Mouse (Mus musculus): Measurements from ENCODE around the gene Exoc3l2. TPM values are rescaled to one million over a fixed set of nuclear protein-coding genes. Genes with fewer than 3 reads are reported as not detected.

The Exoc3l2 gene
- polyA plus RNA-seq, 1 experiment, result 41.6 TPM

DNA sequence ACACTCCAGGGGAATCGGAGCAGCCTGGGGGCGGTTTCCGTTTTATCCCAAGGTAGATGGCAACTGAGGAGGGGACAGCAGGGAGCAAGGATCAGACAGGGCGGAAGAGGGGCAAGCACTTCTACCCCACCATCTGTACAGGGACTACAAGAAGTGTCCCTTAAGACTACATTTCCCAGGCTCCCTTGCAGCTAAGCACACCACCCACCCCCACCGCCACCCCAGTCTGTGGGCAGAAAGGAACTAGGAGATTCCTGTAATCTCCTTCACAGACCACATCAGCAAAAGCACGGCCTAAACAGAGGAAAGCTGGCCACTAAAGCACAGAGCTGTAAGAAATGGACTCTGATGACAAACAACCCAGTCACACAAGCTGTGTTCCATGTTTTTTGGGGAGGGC is 36.8 kb upstream of the Exoc3l2 start:
- H3K27ac ChIP-seq (ENCODE audit: insufficient read depth, low read depth, low read length), result no peak overlapping the region
- no peaks in the 10 kb centered on the region; the same call in none of the 2 replicates for H3K36me3 ChIP-seq (ENCODE audit: control insufficient read depth, insufficient read depth, low read length)
- TF ChIP-seq CTCF (conservative IDR thresholded peaks at IDR 0.05; ENCODE audit: insufficient read depth, insufficient read length, low read depth, low read length), result no peak
- TF ChIP-seq POLR2A (IDR thresholded peaks at IDR 0.05; ENCODE audit: low read depth, low read length), result no peak
- H3K4me1 ChIP-seq (ENCODE audit: control insufficient read depth, insufficient read depth, low read length), result no peaks in the 10 kb centered on the region
- no peak for DNase-seq
- 86% methylated on average over 6 of the region's 6 CpGs for WGBS
- no peak overlapping the region for H3K4me3 ChIP-seq (ENCODE audit: insufficient read depth, low read depth, low read length)
- H3K27me3 ChIP-seq (replicated peaks; ENCODE audit: control insufficient read depth, insufficient read depth, low read length), result no peaks in the 10 kb centered on the region

DNA sequence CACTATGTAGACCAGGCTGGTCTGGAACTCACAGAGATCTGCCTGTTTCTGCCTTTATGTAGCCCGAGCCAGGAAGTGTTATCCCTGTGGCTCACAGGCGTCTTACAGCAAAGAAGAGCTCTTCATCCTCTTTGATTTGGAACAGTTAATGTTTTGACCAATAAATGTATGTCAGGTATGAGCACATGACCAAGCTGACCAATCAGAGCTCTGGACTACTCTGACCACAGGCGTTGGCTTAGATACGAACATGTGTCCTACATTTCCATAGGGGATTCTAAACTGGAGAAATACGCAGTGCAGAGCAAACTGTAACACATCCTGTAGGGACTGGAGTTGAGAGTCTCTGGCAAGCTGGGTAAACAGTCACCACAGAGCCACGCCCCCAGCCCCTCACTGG is 36.2 kb upstream of the Exoc3l2 start:
- 92% methylated on average over 6 of the region's 6 CpGs for WGBS
- no peak for TF ChIP-seq CTCF (conservative IDR thresholded peaks at IDR 0.05; ENCODE audit: insufficient read depth, insufficient read length, low read depth, low read length)
- TF ChIP-seq POLR2A (IDR thresholded peaks at IDR 0.05; ENCODE audit: low read depth, low read length), result no peak
- no peaks in the 10 kb centered on the region for H3K4me1 ChIP-seq (ENCODE audit: control insufficient read depth, insufficient read depth, low read length)
- no peaks in the 10 kb centered on the region for H3K27me3 ChIP-seq (replicated peaks; ENCODE audit: control insufficient read depth, insufficient read depth, low read length)
- H3K36me3 ChIP-seq (ENCODE audit: control insufficient read depth, insufficient read depth, low read length), result peaks cover 2% of the 10 kb centered on the region
- no peak overlapping the region for H3K4me3 ChIP-seq (ENCODE audit: insufficient read depth, low read depth, low read length)
- no peak for DNase-seq
- no peak overlapping the region for H3K27ac ChIP-seq (ENCODE audit: insufficient read depth, low read depth, low read length)

DNA sequence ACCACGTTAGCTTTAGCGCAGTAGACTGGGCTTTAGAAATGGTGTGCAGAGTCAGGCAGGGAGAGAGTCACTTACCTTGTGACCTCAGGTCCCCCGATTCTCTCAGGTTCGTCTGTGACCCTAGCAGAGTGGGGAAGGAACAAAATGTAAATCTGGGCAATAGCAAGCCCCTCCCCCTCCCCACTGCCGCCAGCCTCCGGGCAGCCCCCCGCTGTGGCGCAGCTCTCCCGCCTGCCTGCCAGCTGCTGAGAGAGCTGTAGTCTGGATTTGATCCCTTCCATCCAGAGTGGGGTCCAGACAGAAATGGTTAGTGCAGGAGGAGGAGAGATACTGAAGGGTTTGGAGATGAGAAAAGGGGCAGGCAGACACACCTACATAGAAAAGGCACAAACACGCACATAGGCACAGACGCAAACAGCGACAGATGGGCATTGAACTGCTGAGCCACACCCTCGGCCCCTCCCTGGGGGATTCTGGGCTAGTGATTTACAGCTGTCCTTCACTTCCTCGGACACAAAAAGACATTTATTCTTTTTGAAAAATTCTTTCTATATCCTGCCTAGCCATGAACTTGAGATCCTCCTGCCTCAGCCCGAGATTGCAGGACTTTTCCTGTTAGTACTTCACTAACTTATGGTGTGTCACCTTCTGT is 35.0 kb upstream of the Exoc3l2 start:
- Histone ChIP-seq H3K4me3 (ENCODE audit: insufficient read depth, low read depth, low read length) (no peak overlapping the region), H3K27ac (ENCODE audit: insufficient read depth, low read depth, low read length) (no peak overlapping the region), H3K4me1 (ENCODE audit: control insufficient read depth, insufficient read depth, low read length) (no peaks in the 10 kb centered on the region), H3K36me3 (ENCODE audit: control insufficient read depth, insufficient read depth, low read length) (peaks cover 4% of the 10 kb centered on the region), H3K27me3 (replicated peaks; ENCODE audit: control insufficient read depth, insufficient read depth, low read length) (no peaks in the 10 kb centered on the region)
- TF ChIP-seq POLR2A (IDR thresholded peaks at IDR 0.05; ENCODE audit: low read depth, low read length) (no peak), CTCF (conservative IDR thresholded peaks at IDR 0.05; ENCODE audit: insufficient read depth, insufficient read length, low read depth, low read length) (no peak)
- 79% methylated on average over 15 of the region's 15 CpGs for WGBS
- DNase-seq, result no peak

DNA sequence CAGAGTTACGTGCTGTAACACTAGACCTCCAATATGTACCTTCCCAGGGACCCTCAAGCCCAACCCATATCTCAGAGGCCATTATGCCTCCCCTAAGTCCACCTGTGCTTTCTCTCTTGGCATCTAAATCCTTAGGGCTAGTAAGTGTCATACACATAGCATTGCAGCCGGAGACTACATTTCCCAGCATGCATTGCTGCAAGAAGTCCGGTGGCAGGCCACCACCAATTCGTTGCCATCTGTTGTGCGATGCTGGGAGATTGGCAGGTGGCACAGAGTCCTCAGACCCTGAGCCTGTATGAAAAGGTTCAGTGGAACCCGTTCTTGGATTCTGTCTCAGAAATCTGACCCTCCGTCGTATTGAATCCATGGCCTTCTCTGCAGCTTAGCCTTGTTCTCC is 33.4 kb upstream of the Exoc3l2 start:
- 74% methylated on average over 8 of the region's 8 CpGs for WGBS
- TF ChIP-seq CTCF (conservative IDR thresholded peaks at IDR 0.05; ENCODE audit: insufficient read depth, insufficient read length, low read depth, low read length), result no peak
- TF ChIP-seq POLR2A (IDR thresholded peaks at IDR 0.05; ENCODE audit: low read depth, low read length), result no peak
- Histone ChIP-seq H3K27me3 (replicated peaks; ENCODE audit: control insufficient read depth, insufficient read depth, low read length) (no peaks in the 10 kb centered on the region), H3K4me1 (ENCODE audit: control insufficient read depth, insufficient read depth, low read length) (no peaks in the 10 kb centered on the region), H3K36me3 (ENCODE audit: control insufficient read depth, insufficient read depth, low read length) (peaks cover 4% of the 10 kb centered on the region), H3K4me3 (ENCODE audit: insufficient read depth, low read depth, low read length) (no peak overlapping the region), H3K27ac (ENCODE audit: insufficient read depth, low read depth, low read length) (no peak overlapping the region)
- no peak for DNase-seq

DNA sequence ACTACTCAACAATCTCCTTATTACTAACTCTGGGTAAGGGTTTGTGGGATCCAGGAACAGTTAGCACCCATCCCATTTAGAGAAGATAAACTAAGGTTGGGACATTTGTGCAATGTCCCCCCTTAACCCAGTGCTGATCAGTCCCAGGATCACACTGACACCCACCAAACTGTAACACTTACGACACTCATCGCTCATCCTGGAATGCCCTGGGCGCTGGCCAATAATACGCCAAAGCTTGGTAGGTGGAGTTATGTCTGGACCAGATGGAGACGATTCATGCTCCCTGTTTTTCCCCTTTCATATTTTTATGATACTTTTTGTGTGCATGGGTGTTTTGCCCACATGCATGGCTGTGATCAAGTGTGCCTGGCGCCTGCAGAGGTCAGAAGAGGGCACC is 32.7 kb upstream of the Exoc3l2 start:
- Histone ChIP-seq H3K27ac (ENCODE audit: insufficient read depth, low read depth, low read length) (no peak overlapping the region), H3K36me3 (ENCODE audit: control insufficient read depth, insufficient read depth, low read length) (peaks cover 4% of the 10 kb centered on the region), H3K27me3 (replicated peaks; ENCODE audit: control insufficient read depth, insufficient read depth, low read length) (no peaks in the 10 kb centered on the region), H3K4me3 (ENCODE audit: insufficient read depth, low read depth, low read length) (no peak overlapping the region), H3K4me1 (ENCODE audit: control insufficient read depth, insufficient read depth, low read length) (no peaks in the 10 kb centered on the region)
- 80% methylated on average over 6 of the region's 6 CpGs for WGBS
- no peak for TF ChIP-seq POLR2A (IDR thresholded peaks at IDR 0.05; ENCODE audit: low read depth, low read length)
- no peak for TF ChIP-seq CTCF (conservative IDR thresholded peaks at IDR 0.05; ENCODE audit: insufficient read depth, insufficient read length, low read depth, low read length)
- DNase-seq, result no peak

DNA sequence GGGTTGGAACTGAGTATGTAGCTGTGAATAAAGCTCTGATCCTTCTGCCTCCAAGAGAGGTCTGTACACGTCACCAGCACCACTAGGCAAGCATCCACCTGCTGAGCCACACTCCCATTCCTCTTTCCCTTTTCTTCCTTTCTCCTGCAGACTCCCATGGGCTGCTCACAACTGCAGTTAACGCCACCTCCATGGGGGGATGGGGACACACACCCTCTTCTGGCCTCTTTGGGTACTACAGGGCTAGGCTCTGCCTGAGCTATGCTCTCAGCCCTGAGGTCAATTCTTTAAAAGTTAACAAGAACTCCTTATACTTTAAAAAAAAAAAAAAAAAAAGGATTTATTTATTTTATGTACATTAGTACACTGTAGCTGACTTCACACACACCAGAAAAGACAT is 30.7 kb upstream of the Exoc3l2 start:
- TF ChIP-seq POLR2A (IDR thresholded peaks at IDR 0.05; ENCODE audit: low read depth, low read length) (no peak), CTCF (conservative IDR thresholded peaks at IDR 0.05; ENCODE audit: insufficient read depth, insufficient read length, low read depth, low read length) (0 out of 2 replicates have a peak, but pooled peaks have one; percentile 22)
- H3K27ac ChIP-seq (ENCODE audit: insufficient read depth, low read depth, low read length), result no peak overlapping the region
- no peak for DNase-seq
- H3K4me3 ChIP-seq (ENCODE audit: insufficient read depth, low read depth, low read length), result no peak overlapping the region
- WGBS, result 98% methylated on average over 2 of the region's 2 CpGs
- peaks cover 4% of the 10 kb centered on the region for H3K36me3 ChIP-seq (ENCODE audit: control insufficient read depth, insufficient read depth, low read length)
- no peaks in the 10 kb centered on the region for H3K4me1 ChIP-seq (ENCODE audit: control insufficient read depth, insufficient read depth, low read length)
- H3K27me3 ChIP-seq (replicated peaks; ENCODE audit: control insufficient read depth, insufficient read depth, low read length), result no peaks in the 10 kb centered on the region

DNA sequence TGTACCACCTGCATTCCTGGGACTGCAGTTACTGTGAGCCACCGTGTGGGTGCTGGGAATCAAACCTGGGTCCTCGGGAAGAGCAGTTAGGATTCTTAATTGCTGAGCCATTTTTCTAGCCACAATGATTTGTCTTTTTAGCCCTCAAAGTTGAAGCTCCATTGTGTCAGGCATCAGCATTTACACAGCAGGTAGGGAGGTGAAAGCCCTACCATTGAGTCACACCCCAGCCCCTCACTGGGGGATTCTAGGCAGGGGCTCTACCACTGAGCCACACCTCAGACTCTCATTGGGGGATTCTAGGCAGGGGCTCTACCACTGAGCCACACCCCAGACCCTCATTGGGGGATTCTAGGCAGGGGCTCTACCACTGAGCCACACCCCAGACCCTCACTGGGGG is 26.9 kb upstream of the Exoc3l2 start:
- H3K27ac ChIP-seq (ENCODE audit: insufficient read depth, low read depth, low read length), result no peak overlapping the region
- no peak overlapping the region for H3K4me3 ChIP-seq (ENCODE audit: insufficient read depth, low read depth, low read length)
- H3K27me3 ChIP-seq (replicated peaks; ENCODE audit: control insufficient read depth, insufficient read depth, low read length), result no peaks in the 10 kb centered on the region
- WGBS, result 93% methylated on average over 2 of the region's 2 CpGs
- TF ChIP-seq POLR2A (IDR thresholded peaks at IDR 0.05; ENCODE audit: low read depth, low read length) (no peak), CTCF (conservative IDR thresholded peaks at IDR 0.05; ENCODE audit: insufficient read depth, insufficient read length, low read depth, low read length) (no peak)
- no peak for DNase-seq
- peaks cover 7% of the 10 kb centered on the region for H3K4me1 ChIP-seq (ENCODE audit: control insufficient read depth, insufficient read depth, low read length)
- peaks cover 4% of the 10 kb centered on the region for H3K36me3 ChIP-seq (ENCODE audit: control insufficient read depth, insufficient read depth, low read length)

Data from kidney, adult 2 months (tissue).